Mouse (Mus musculus) cerebellum, postnatal 14 days (tissue): ENCODE measurements around the gene Pak4.
A peak's percentile ranks its signal among the peaks of the same experiment; 100 is the strongest.
"Not testable (repeated sequence)": the region's sequence is repeated elsewhere in the genome, so short reads cannot be mapped to it uniquely, and the experiment has no call there.

ENCODE experiments used
- DNase-seq, 2 experiments: peaks; one replicate each; pipeline ENCODE4 v3.0.0; 2021; ENCODE audit warnings: mixed read lengths in 2 of 2

Pak4 gene

DNA sequence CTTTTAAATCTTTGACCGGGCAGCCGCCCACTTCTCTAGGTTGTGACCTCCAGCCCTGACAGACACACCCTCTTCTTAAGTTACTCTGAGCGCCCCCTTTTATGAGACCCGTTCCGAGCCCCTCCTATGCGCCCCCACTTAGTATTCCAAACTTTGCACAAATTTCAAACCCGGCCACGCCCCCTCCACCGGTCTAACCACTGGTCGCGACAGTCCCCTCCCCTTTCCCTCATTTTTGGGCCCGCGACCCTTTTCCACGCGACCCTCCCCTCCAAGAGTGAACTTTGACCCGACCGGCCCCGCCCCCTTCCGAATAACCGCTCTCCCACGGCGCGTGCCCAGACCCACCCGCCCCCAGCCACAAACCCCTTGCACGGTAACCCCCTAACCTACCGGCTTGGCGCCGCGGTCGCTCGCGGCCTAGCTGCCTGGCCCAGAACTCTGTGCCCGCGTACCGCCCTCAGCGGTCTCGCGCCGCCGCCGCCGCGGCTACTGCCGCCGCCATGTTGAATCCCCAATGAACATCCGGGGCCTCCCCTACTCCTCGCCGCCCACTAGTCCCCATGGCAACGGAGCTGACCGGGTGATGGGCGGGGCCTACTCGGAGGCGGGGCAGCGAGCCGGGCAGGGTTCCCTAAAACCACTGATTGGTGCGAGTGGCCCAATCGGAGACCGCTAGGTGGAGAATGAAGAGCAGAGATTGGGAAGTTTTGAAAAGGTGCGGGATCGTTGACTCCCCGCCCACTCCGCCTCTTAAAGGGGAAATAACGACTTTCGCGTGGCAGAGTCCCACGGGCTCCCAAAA lies at the start of gene Pak4, which contains the start of gene Samd4b:
TSS of gene Pak4 (minus strand) at position 544 of the 805 bp plus-strand sequence.
TSS of gene Samd4b (minus strand) at position 503 of the 805 bp plus-strand sequence.
- DNase-seq = peak; percentile 100

DNA sequence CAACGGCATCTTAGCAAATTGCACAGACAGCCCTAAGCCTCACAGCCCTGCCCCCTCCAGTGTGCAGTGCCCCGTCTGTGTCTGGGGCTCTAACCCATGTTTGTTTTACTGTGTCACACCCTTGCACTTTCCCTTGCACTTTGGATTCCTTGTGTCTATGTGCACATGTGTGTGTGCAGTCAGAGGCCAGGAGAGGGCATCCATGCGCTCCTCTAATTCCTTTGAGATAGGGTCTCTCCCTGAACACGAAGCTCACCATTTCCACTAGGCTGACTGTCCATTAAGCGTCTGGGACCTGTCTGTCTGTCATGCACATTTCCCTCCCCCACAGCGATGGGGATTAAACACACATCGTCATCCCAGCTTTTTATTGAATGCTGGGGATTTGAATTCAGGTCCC lies 49.0 kb upstream of the Pak4 start:
- no peak for DNase-seq

DNA sequence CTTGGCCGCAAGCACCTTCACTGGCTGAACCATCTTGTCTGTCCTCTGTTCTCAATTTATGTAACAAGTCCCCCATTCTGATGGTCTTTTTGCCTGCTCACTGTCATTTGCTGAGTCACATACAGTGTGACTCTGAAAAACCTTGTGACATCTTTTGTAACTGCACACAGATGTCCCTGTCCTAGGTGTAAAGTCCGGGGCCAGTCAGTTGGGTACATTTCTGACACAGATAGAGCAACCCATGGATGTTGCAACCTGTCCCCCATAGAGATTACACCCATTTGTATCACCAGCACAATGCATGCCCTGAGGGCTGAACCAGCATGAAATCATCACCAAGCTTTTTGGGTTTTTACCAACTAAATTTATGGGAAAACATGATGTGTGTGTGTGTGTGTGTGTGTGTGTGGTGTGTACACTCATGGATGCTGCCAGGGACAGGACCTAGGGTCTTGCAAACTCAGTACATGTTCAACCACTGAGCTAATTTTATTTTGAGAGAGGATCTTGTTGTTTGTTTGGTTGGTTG lies 48.0 kb upstream of the Pak4 start:
- DNase-seq = no peak

GRCm38 (mm10) chr7:28645366-28645765 lies 47.4 kb upstream of the Pak4 start:
- no peak for DNase-seq

DNA sequence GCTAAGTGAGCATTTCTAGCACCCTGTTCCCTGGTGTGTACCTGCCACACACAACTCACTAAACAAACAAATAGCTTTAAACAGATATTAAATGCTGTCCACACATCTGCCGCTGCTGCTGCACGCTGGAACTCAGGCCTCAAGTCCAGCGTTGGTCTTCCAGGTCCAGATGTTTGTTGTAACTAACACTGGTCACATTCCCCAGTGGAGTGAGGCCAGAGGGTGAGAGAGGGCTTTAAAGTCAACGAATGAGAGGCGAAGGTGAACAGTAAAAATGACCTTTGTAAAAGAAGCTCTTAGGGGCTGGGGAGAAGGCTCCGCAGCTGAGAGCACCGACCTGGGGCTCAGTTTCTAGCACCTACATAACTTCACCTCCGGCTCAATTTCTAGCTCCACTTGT lies 43.6 kb upstream of the Pak4 start:
- DNase-seq = no peak

DNA sequence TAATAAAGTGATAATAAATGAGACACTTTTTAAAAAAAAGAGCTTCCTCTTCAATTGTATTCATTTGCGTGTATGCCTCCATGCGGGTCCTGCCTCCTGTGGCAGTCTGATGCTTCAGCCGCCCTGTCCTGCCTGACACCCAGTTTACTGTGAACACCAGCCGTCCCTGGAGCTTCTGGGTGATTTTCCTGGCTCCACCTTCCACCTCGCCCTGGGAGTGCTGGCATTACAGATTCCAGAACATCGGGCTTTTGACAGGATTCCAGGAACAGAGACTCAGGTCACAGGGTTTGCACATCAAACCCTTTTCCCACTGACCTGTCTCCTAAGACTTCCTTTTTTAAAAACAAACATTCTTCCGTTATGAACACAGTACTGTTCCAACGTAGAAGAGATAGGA lies 39.5 kb upstream of the Pak4 start:
- peak; percentile 24 to 28 for DNase-seq

DNA sequence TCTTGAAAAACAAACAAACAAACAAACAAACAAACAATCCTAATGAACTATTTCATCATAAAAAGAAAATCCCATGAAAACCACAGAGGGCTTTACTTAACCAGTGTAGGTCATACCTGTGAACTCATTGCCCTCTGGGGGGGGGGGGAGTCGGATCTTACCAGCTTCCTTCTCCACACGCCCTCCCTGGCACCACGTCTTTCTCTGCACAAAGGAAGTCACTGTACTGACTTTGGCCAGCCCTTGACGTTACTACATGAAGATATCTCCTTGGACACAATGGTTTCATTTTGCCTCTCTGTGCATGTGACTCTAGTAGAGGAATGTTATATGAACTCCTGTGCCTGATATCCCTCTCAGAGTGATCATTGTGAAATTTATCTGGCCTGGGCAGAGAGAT lies 36.1 kb upstream of the Pak4 start:
- DNase-seq = no peak

DNA sequence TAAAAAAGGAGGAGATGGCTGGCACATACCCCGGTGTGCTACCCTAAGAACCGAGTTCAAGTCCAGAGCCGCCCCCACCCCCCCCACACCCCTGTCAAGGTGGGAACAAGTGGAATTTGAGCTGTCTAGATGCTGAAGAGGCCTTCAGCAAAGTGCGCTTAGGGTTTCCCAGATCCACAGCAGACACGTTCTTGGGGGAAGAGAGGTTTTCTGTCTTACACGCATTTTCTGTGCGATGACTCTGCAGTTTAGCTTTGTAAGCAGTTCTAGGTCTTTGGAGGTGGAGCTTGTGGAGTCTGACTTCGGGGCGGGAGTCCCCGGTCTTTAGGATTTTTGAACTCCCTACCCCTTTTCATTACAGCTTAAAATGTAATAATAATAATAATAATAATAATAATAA lies 33.1 kb upstream of the Pak4 start, which contains the start of gene Acp7:
TSS of gene Acp7 (minus strand) at position 260 of the 400 bp plus-strand sequence.
- no peak for DNase-seq

GRCm38 (mm10) chr7:28624791-28625190 lies 26.8 kb upstream of the Pak4 start:
- no peak for DNase-seq

GRCm38 (mm10) chr7:28619098-28619715 lies 21.2 kb upstream of the Pak4 start:
- no peak for DNase-seq

DNA sequence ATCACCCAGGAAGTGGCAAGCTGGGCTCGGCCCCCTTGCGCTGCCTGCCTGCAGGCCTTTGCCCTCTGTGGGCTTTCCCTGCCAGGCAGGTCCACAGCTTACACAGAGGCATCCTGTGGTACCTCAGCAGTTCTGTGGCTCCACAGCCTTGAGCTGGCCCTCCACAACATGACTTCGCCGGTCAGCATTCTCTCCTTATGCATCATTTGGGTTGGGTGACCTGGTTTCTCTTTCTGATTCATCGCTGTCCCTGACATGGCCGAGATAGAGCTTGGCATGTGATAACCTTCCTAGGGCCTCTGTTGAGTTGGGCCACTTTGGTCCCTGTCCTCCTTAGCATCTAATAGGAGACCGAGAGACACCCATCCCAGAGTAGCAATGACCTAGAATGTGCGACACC lies 8.0 kb upstream of the Pak4 start:
- DNase-seq = no peak

GRCm38 (mm10) chr7:28603788-28604187 lies 5.8 kb upstream of the Pak4 start:
- not testable (repeated sequence) for DNase-seq

- no peak for DNase-seq
These were observed 5.2 kb upstream of the Pak4 start for GRCm38 (mm10) chr7:28603136-28603535.

DNA sequence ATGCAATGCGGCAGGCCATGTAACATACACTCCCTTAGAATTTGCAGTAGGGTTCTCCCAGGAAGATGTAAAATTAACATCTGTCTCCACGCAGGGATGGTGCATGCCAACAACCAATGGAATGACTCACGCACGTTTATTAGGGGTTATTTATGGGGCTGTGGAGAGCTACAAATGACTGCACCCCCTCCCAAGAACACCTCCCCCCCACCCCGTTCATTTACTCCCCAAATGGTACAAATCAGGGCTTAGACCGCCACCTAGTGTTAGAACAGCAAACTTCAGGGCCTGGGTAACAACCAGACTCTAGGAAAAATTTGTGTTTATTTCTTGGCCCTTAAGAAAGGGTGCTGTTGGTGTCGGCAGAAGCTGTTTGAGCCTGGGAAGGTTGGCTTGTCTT lies 3.7 kb upstream of the Pak4 start:
- DNase-seq = peak; percentile 83 to 85

- peak; percentile 85 to 87 for DNase-seq
These were observed 3.0 kb upstream of the Pak4 start for GRCm38 (mm10) chr7:28601029-28601428.

- no peak for DNase-seq
These were observed 966 bp upstream of the Pak4 start for GRCm38 (mm10) chr7:28598951-28599350.

GRCm38 (mm10) chr7:28597277-28597570 lies 761 bp downstream of the Pak4 start:
- DNase-seq = no peak

DNA sequence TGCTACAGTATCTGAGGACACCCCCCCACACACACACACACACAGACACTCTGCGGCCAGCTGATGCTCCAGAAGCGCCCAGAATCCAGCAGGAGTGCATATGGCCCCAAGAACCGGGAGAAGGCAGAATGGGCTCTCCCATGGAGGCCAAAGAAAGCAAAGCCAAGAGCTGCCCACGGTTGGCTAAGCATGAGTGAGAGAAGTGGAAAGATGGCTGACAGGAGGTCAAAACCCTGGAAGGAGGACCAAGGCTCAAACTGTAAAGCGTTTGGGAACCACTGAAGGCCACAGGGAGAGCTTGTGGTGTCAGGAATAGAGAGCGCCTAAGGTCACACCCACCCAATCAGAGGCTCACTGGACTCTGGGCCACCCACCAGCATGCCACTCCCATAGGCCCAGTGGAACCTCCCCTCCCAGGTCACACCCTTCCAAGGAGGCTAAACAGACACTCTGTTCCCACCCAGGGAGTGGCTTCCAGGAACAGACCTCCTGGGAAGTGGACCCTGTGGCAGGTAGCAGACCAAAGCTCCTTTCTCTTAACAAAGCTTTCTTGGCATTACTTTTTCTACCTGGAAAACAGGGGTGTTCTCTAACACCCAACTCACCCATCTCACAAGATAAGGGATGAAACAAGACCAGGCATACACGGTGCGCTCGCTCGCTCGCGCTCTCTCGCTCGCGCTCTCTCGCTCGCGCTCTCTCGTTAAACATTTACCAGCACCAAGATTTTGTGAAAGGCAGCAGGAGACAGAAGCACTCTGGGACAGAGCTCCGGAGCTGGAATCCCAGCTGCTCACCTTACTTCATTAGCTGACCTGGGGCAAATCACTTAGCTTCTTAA lies 1.3 kb downstream of the Pak4 start:
- DNase-seq = peak; percentile 50 to 64

DNA sequence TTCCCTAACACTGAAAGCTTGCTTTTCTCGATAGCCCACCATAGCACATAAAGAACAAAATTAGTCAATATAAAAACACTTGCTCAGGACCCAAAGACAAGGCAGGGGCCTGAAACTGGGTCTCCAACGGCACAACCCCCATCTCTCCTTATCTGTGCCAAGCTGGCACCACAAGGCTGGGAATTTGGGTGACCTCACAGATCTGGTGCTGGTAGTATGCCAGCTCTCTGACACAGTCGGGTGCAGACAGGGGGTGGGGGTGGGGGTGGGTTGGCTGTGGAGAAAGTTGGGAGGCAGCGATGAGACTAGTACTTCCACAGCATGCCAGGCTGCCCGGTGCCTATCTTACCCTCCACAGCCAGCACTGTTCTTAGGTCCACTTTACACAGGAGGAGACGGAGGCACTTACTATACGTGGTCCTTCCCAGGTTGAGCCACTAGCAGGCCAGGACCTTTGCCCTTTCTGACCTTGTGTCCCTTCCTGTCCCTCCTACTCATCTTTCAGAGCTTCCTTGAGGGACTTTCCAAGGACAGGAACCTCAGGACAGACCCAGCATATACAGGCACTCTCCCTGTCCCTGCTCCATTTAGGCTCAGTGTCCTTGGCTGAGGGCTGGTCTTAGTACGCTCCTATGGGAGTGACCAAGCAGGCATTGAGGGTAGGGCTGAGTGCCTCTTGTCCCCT lies 2.1 kb downstream of the Pak4 start:
- DNase-seq = peak in 1 of 2 experiments; percentile 53

DNA sequence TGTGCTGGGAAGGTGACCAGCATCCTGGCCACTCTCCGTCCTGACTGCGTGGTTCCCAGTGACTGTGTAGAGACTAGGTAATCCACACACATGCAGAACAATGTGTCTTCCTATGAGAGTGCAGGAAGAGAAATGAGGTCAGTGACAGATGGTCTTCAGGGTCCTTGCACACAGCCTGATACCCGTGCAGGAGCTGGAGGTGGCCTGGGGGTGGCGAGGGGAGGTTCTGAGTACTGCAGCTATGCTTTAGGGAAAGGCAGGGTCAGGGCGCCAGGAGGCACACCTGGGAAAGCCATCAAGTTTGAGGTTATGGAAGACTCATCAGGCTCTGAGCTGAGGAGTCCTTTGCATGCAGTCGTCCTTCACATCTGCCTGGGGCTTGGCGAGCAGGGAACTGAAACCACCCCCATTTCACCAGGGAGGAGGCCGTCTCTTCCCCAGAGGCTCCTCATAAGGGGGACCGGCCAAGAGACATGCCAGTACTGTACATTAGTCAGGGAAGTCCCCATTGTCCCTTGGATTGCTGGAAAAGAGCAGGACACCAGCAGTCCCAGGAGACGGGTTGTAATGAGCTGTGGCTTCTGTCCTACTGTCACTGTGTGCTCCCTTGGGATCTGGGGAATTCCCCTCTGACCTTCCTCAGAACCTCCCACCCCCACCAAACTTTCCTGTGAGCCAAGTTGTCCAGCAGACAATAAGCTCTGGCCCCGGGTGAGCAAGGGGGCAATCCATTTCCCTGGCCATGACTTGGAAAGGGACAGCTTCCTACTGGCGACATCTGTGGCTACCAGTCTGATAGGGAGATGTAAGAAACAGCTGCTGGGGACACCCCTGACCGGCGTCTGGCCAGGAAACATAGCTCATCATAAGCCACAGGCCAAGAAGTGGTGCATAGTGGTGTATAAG lies 4.5 kb downstream of the Pak4 start:
- no peak for DNase-seq

DNA sequence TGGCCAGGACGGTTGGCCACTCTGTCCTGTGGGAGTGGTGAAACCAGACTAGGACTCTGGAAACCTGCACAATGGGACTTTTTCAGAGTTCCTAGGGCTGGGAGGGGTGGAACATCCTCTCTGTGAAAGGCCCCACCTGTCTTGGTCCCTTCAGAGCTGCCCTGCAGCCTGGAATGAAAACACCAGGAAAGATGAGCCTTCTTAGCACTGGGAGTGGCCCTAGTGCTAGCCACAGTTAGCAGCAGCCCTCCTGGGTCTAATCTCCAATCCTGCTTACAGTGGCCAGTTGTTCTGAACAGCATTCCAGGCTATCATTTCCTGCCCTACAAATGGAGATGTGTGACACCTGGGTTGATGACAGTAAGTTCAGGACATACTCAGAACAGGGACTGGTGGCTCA lies 6.1 kb downstream of the Pak4 start:
- DNase-seq = no peak

- no peak for DNase-seq
These were observed 10.3 kb downstream of the Pak4 start for GRCm38 (mm10) chr7:28587644-28588043.
